Mouse (Mus musculus): ENCODE results near the gene Trex2.
A peak's percentile ranks its signal among the peaks of the same experiment; 100 is the strongest.
"Not testable (repeated sequence)": the region's sequence is repeated elsewhere in the genome, so short reads cannot be mapped to it uniquely, and the experiment has no call there.

The Trex2 gene

GRCm38 (mm10) chrX:73430036-73430435 lies 5.1 kb downstream of the Trex2 start:
- DNase-seq (ENCODE audit: low read depth) = peak; percentile 47

GRCm38 (mm10) chrX:73412767-73413166 lies 22.4 kb downstream of the Trex2 start:
- no peak for DNase-seq (ENCODE audit: low read depth)

GRCm38 (mm10) chrX:73410880-73411517 lies 24.1 kb downstream of the Trex2 start, which contains the start of gene Zfp92:
Gene Zfp92, plus strand, starts transcription at chrX:73411096.
- peak; percentile 3 for DNase-seq (ENCODE audit: low read depth)

GRCm38 (mm10) chrX:73401616-73402015 lies 33.5 kb downstream of the Trex2 start:
- no peak for DNase-seq (ENCODE audit: low read depth)

- no peak for DNase-seq (ENCODE audit: low read depth)
Observed at GRCm38 (mm10) chrX:73400951-73401350, 34.2 kb downstream of the Trex2 start.

- not testable (repeated sequence) for DNase-seq (ENCODE audit: low read depth)
Observed at GRCm38 (mm10) chrX:73398636-73399035, 36.5 kb downstream of the Trex2 start, which contains the start of gene Gm18336. Gene Gm18336, minus strand, starts transcription at chrX:73398736.

GRCm38 (mm10) chrX:73396446-73396845 lies 38.7 kb downstream of the Trex2 start:
- no peak for DNase-seq (ENCODE audit: low read depth)

GRCm38 (mm10) chrX:73391481-73391880 lies 43.7 kb downstream of the Trex2 start:
- DNase-seq (ENCODE audit: low read depth) = no peak

- DNase-seq (ENCODE audit: low read depth) = no peak
Observed at GRCm38 (mm10) chrX:73384924-73385323, 50.2 kb downstream of the Trex2 start.

- DNase-seq (ENCODE audit: low read depth) = no peak
Observed at GRCm38 (mm10) chrX:73384419-73384818, 50.7 kb downstream of the Trex2 start.

Measured in naive thymus-derived CD4-positive, alpha-beta T cell, adult 2 months (primary cell).